Mouse (Mus musculus) lung, adult 2 months (tissue): ENCODE measurements around the gene Arhgap35.

Source experiments
- CTCF ChIP-seq: fragments of 200-500 bp; IDR thresholded peaks from 2 replicates; pipeline ENCODE4 v1.5.1; 2011; ENCODE audit warnings: mild to moderate bottlenecking, low read length, control low read depth; ENCODE audit not compliant: insufficient read depth
- POLR2A ChIP-seq: fragments of 200-500 bp; IDR thresholded peaks from 2 replicates; pipeline ENCODE4 v1.6.1; 2011; ENCODE audit warnings: low read depth, mild to moderate bottlenecking, control low read depth, low read length, borderline replicate concordance; ENCODE audit errors: extremely low read depth

DNA sequence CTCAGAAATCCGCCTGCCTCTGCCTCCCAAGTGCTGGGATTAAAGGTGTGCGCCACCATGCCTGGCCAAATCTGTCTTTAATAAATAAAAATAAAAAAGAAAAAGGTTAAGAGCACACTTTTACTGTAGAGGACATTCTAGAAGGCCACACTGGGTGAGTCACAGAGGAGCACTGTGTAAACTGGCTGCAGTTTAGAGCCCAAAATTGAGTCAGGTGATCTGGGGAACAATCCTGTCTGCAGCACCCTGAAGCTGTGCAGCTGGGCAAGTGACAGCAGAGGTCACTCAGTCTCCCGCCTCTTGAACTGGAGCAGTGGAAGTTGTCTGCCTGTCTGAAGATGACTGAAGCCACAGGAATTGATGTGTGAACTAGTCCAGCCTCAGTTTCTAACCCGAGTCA, 113.2 kb downstream of the Arhgap35 start:
- TF ChIP-seq CTCF (no peak), POLR2A (no peak)
